Mouse (Mus musculus): Measurements from ENCODE around the gene Copz2.
"Not testable (repeated sequence)": the region's sequence is repeated elsewhere in the genome, so short reads cannot be mapped to it uniquely, and the experiment has no call there.

Copz2 gene

DNA sequence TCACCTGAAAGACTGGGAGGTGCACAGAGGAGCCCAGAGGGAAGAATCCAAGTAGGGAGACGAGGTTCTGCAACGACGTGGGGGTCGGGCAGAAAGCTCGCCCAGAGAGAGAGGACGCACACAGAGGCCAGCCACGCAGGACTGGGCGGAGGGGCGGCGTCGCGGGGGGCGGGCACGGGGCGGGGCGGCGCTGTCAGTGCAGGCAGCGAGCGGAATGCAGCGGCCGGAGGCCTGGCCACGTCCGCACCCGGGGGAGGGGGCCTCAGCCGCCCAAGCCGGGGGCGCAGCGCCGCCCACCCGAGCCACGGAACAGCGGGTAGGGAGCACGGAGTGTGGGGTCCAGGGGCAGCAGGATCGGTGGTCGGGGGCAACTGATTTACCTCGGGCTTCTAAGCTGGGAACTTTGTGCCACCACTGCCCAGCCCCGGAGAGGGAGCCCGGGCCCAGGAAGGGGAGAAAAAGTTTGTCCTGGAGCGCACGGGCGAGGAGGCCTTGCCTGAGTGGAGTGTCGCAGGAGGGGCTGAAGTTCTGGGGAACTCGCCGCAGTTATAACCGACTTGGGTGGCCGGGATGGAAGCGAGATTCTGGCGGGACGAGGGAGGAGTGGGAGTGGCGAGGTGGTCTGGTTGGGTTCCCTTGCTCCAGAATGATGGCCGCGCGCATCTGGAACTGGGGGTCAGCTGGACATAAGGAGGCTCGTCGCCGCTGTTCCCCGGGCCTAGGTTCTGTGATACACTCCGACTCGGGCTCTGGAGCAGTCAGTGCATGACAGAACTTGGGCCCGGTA is at the start of gene Copz2:
Copz2 (plus strand) TSS at position 190 of the 787 bp plus-strand sequence.
- DNase-seq: peak; percentile 84

DNA sequence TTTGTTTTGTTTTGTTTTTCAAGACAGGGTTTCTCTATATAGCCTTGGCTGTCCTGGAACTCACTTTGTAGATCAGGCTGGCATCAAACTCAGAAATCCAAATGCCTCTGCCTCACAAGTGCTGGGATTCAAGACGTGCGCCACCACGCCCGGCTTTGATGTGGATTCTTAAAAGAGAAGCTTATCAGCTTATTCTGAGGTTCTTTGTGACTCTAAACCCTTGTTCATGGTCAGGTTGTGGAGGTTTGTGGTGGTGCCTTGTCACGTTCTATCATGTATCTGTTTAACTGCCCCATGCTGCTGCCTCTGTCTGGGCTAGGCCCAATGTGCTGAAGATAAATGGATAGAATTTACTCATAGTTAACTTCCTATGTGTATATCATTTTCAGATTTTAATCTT is 44.1 kb upstream of the Copz2 start:
- DNase-seq: no peak

DNA sequence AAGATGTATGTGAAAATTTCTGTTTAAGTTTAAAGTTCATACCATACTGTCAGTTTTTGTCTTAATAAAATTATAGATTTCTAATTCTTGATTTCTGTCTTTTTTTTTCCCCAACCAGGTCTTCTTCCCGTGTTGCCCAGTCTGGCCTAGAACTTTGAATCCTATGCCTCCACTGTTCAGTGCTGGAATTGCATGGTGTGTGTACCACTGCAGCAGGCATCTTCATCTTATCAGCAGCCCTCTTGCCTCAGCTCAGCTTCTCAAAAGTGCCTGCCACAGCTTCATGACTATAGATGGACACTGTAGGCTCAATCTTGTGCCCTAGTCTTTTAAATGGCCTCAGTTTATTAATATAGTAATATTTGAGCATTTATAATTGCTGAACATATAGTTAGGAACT is 41.6 kb upstream of the Copz2 start:
- no peak for DNase-seq

DNA sequence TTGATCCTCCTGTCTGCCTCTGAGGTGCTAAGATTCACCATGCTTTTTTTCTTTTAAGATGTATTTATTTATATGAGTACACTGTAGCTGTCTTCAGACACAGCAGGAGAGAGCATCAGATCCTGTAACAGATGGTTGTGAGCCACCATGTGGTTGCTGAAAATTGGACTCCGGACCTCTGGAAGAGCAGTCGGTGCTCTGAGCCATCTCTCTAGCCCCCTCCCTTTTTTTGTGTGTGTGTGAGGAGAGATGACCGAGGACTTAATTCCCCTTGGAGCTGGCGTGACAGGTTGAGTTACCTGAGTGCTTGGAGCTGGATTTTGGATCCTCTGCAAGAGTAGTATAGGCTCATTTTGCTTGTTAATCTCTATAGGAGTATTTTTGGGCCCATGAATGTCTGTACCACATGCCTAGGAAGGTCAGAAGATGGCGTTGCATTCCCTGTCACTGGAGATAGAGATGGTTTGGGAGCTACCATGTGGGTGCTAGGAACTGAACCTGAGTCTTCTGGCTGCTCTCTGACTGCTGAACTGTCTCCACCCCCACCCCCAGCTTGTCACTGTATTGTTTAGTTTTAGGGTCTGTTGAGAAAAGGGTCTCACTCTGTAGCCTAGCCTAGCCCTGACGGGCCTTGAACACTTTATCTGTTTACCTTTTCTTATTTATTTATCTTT is 40.0 kb upstream of the Copz2 start:
- no peak for DNase-seq

DNA sequence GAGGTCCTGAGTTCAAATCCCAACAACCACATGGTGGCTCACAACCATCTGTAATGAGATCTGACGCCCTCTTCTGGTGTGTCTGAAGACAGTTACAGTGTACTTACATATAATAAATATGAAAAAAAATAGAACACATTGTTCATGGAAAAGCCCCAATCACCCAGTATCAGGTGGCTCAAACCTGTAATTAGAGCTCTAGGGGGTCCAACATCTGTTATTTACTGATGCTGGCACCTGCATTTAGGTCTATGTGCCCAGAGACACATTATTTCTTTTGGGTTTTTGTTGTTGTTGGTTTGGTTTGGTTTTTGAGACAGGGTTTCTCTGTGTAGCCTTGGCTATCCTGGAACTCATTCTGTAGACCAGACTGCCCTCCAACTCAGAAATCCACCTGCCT is 38.5 kb upstream of the Copz2 start:
- not testable (repeated sequence) for DNase-seq

DNA sequence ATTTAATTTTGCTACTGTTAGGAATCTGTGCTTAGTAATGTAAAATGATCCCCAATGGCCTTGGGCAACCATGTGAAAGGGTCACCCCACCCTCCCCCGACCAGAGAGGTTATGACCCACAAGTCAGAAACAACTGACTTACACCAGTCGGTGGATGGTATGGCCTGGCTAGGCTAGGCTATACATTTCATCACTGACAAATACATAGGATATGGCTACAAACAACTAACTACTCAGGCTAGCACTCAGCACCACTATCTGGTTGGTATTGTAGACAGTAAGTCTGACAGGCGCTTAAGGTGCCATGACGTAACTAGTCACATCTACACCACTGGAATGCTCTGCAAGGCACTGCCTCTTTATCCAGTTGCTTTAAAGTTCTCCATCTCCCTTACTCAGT is 36.2 kb upstream of the Copz2 start:
- no peak for DNase-seq

DNA sequence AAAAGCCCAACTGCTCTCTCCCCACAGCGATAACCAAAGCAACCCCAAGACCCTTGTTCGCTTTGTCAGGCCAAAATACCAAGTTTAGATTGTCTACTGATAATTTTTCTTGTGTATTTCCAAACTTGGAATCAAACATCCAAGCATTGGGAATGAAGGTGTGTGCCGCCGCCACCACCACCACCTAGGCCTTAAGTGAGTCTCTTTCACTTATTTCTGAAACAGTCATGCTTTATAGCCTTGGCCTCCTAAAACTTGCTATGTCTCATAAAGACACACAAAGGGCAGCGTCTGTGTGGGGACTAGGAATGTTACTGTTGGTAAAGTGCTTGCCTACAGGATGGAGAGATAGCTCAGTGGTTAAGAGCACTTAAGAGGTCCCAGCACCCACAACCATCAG is 35.8 kb upstream of the Copz2 start:
- no peak for DNase-seq

DNA sequence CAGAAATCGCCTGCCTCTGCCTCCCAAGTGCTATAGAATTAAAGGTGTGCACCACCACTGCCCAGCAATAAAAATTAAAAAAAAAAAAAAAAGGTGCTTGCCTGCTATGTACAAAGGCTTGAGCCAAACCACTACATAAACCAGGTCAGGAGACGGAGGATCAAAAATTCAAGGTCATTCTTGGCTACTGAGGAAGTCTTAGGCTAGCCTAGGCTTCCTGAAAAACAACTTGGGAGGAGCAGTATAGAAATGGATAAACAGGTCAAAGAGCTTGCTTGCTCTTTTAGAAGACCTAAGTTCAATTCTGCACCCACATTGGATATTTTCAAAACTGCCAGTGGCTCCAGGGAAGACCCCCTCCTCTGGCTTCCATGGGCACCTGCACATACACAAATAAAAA is 35.2 kb upstream of the Copz2 start:
- DNase-seq: no peak

DNA sequence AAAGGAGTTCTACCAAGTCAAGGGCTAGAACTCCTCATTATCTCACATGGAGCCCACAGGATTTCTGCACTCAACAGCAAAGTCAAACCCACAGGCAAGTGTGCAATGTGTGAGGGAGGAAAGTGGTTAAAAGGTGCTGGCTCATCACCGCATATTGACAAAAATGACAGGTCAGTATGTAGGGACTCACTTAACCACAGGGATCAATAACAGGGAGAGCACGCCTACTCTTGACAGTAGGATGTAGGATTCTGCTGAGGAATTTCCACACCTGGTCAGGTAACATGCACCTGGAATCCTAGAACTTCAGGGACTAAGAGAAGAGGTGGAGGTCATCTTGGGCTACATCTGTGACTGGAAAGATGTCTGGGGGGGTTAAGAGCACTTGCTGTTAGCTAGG is 33.8 kb upstream of the Copz2 start:
- no peak for DNase-seq

DNA sequence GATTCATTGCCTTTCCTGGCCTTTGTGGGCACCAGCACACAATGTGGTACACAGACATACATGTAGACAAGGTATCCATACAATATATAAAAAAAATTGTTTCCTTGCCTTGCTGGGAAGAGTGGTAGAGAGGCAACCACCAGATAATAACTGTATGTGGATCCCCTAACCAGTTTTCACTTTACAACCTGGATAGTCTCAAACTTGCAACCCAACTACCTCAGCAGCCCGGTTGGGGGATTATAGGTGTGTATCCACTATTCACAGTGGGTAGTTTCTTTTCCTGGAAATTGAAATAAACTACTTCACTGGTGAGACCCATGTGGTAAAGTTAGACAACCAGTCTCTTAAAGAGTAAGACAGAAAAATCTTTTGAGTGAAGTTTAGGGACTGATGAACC is 33.2 kb upstream of the Copz2 start:
- no peak for DNase-seq

DNA sequence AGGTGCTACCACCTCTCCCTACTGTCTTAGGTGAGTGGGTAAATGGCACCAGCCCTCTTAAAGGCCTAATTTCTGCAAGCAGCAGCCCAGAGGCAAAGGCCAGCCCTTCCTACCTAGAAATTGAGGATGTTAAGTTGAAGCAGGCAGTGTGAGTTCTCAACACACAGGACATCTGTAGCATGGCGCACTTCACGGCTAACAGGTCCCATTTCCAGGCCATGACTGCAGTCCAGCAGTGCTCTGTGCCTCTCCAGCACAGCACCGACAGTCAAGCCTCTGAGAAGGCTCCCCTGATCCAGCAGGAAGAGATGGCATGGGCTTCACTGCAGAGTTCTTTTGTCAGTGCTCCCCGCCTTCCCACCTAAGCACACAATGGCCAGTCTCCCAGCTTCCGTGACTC is 32.7 kb upstream of the Copz2 start:
- no peak for DNase-seq

DNA sequence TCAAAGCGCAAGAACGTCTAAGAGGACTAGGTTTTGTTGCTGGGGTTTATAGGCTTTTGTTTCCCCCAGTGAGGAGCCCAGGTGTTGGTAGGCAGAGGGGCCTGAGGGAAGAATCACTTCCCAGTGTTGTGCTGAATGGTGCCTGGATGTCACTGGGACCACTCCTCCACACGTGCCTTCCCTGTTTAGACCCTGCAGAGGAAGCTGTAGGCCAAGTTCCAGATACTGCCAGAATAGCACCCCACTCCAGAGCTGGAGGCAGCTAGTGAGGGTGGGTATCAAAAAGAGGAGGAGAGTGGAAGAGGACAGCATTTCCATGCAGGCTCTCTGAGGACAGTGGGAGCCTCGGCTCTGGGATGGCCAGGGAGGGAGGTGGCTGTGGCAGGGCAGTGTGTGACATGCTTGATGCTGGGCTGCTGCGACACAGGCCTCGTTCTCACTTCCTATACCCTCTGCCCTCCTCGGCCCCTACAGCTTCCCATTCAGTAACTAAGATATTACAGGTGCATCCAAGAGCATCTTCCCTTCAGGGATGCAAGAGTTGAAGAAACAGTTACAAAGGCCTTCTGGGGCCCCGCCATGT is 31.5 kb upstream of the Copz2 start:
- DNase-seq: no peak

DNA sequence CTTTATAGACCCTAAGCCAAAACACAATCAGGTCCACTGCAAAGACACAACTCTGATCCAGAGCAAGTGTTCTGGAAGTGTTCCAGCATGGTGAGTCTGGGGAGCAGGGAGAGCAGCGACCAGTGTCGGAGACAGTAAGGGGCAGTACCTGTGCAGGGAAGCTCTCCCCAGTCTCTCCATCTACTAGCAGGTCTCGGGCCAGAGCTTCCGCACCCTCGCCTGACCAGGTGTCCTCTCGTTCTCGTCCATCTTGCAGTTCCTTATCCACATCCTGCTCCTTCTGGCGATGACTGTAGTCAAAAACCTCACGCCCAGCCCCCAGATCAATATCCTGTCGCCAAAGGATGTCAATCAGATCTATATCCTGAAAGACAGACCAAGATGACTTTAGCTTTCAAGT is 27.7 kb upstream of the Copz2 start:
- DNase-seq: no peak

DNA sequence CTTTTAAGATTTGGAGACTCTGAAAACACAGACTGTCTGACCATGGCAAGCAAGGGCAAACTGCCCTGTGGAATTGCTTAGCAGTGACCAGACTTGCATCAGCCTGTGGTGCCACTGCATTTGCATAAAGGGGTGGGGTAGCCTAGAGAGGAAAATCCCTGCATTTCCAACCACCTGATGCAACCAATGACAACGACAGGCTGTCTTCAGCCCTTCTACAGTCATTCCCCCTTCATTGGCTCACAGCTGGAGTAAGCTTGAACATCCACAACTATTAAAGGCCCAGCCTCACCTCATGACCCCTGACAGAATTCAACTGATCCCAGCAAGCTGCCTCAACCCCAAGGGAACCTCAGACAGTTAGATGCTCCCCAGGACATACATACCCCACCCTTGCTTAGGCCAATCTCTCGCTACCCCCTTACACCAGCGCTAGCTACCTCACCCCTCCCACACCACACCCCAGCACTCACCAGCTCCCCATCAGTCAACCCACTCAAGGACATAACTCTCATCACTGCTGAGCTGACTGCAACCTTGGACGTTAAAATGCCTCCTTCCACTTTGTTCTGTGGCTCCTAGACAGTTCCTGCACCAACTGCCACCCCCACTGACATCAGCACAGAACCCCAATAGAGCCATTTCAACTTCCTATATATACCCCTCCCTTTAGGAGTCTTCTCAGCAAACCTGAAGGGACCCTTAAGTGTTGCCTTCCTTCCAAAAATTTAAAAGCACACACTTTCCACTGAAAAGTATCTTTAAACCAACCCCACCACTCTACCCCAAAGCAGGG is 26.8 kb upstream of the Copz2 start:
- no peak for DNase-seq

DNA sequence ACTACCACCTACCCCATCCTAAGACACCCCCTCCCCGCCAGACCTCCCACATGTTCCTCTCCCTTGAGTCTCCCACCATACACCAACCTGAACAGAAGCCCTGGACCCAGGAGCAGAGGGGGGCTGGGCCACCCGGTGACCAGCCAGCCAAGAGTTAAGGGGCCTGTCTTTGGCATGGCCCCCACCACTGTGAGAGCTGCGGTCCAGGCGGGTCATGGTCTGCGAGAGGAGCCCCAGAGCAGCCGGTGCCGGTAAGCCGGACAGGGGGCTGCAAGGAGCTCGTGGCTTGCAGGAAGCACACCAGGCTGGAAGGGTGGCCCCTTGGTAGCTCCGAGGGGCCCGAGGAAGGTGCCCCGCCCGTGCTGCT is 26.2 kb upstream of the Copz2 start:
- DNase-seq: no peak

DNA sequence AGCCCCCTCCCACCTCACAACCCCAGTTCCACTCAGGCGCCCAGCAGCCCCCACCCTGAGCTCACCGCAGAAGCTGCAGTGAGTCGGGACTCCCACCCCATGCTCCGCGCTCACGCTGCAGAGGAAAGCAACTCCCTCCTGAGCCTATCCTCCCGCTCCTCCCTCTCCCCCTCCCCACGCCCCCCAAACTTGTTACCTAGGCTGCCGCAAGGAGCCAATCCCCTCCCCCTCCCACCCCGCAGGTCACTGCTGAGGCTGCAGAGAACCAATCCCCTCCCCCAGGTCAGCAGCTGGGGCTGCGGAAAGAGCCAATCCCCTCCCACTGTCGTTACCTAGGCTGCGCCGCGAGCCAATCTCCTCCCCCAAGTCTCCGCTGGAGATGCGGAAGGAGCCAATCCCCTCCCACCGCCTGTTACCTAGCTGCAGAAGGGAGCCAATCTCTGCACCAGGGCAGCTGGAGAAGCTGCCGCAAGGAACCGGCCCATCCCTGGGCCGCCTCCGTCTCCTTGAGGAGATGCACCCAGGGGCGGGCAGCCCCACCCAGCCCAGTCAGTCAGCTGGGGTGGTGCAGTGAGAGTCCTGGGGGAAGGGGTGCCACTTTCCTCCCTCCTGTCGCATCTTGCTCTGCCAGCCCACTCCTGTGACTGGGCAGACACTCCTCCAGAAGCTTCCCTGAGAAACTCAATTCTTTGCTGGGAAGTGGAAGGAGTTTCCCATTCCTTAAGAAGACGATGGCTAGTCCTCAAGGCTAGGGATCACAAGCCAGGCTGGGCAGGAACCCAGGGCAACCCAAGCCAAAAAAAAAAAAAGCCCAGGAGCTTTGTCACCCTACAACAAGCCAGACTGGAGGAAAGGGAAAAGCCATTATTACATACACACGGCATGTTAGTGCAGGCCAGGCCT is 25.5 kb upstream of the Copz2 start:
- peak; percentile 92 for DNase-seq

DNA sequence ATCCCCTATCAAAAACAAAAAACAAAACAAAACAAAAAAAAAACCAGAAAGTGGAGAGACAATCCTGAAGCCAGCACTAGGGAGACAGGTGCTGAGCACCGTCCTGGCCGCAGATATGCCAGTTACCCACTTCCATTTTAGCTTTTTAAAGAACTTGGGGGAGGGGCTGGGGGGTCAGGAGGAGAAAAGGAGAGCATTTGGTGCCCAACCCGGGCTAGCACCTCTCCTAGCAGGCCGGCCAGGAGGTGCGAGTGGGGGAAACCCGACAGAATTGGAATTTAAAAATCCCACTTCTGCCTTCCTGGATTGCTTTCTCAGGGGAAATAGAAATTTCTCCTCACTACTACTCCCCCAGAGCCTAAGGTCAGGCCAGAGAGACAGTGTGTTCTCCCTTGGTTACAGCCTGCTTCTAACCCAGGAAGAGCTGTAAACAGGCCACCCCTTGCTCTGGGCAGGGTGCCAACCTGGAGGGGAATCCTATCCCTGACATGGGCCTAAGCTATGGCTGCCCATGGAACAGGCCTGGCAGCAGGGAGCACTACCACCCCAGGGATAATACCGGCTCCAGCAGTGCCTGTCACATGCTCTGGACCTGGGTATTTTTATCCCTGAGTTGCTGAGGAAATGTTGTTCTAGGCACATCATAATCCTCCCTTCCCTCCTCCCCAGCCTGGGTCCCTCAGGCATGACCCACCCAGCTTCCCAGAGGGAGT is 24.7 kb upstream of the Copz2 start:
- DNase-seq: peak; percentile 88

DNA sequence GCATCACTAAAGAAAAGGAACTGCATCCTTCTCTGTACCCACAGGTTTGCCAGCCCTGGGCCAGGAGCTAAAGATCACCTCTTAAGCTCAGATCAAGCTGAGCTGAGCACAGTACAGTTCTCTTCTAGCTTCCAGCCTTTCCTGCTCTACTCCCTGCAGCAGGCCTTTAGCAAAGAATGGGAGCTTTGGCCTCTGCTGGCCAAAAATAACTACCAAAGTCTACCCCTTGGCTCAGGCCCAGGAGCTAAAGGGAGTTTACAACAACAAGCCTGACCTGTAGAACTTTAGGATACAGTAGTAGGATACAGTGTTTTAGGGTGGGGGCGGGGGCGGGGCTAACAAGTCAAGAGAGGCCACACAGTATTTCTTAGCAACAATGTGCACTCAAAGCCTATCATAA is 23.2 kb upstream of the Copz2 start:
- peak; percentile 67 for DNase-seq

DNA sequence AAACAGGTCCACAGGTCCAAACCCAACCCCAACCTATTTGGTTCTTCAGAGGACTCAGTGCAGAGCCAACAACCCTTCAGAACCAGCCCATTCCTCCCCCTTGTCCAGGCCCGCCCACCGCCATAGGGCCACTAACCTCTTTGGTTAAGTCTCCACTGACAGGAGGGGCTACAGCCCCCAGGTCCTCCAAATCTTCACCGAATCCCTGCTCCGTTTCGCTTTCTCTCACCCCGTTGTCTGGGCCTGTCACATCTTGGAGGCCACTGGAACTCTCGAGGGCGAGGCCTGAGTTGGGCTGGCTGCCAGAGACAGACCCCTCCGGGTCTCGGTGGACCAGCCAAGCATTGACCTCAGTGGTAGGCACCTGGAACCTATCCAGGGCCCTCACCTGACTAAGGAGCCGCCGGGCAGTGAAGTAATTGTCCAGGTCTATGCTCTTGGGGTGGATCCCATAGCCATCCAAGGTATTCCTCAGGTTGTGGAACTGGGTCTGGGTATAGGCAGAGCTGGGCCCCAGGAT is 22.5 kb upstream of the Copz2 start:
- DNase-seq: peak; percentile 68

DNA sequence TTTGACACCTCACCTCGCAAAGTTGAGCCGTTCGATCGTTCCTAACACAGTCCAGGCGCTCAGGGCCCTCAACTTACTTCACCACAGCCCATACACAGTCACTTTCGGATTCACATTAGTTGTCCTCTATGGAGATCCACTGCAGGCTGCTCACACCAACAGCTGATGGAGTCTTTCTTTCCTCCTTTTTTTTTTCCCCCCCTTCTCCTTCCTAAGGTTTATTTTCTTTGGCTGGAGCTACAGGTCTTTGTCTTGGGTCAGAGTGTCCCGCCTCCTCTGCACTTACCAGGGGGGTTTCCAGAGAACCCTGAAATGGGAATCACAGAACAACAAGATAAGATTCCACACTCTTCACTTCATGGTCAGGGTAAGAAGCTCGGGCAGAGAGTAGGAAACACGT is 21.8 kb upstream of the Copz2 start:
- DNase-seq: no peak

DNA sequence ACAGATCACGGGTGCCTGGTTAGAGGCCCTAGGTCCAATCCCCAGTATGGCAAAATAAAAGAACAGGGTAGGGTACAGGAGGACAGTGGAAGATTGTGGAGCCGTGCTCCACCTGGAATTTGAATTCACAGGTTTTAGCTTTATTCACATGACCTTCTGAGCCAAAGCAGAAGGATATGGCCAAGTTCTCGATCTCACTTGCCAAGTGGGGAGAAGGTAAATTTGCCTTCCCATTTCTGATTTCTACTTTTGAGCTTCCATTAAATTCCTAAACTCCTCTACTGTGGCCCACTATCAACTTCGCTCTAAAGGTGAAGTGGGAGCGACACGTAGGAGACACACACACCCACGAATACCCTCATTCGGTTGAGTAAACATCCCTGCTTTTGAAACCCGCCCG is 20.8 kb upstream of the Copz2 start:
- DNase-seq: no peak

DNA sequence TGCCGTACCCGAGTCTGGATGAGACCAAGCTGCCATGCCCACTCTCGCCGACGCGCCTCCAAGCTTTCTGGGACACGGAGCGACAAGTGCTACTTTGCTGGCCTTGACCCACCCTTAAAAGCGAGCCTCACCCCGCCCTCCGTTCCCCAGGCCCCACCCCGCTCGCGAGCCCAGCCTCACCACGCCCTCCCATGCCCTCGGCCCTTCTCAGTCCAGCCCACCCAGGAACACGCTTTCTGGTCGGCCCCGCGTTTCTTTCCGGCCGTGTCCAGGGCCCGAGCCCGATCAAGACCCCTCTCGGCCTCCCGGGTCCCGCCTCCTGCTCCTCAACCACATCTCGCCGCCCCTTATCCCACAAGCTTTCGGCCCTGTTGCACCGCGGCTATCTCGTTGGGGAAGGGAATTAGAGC is 20.3 kb upstream of the Copz2 start:
- peak; percentile 94 for DNase-seq
